Mouse (Mus musculus): ENCODE results near the gene Ifit2. TPM values are rescaled to one million over a fixed set of nuclear protein-coding genes. Genes with fewer than 3 reads are reported as not detected.
"Not testable (repeated sequence)": the region's sequence is repeated elsewhere in the genome, so short reads cannot be mapped to it uniquely, and the experiment has no call there.

Ifit2 gene
- polyA plus RNA-seq, 1 experiment from 2014 or later, result 3.1 TPM

DNA sequence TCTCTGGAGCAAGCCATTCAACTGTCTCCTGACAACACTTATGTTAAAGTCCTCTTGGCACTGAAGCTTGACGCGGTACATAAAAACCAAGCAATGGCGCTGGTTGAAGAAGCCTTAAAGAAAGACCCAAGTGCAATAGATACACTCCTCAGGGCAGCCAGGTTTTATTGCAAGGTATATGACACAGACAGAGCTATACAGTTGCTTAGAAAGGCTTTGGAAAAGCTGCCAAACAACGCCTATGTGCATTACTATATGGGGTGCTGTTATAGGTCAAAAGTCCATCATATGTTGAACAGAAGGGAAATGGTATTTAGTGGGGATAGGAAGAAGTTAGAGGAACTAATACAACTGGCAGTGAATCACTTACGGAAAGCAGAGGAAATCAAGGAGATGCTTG, 23.2 kb downstream of the Ifit2 start:
- Histone ChIP-seq H3K4me2 (no peak overlapping the region), H3K27ac (no peak overlapping the region), H3K4me1 (0 out of 2 replicates have a peak, but pooled peaks cover 5% of the 10 kb centered on the region), H3K36me3 (0 out of 2 replicates have a peak, but pooled peaks cover 2% of the 10 kb centered on the region), H3K4me3 (no peak overlapping the region), H3K9me3 (replicated peaks) (no peaks in the 10 kb centered on the region), H3K27me3 (replicated peaks) (no peaks in the 10 kb centered on the region), H3K9ac (no peak overlapping the region)
- ATAC-seq, result no peak
- 79% methylated on average over 5 of the region's 5 CpGs for WGBS (ENCODE audit: insufficient replicate concordance)

DNA sequence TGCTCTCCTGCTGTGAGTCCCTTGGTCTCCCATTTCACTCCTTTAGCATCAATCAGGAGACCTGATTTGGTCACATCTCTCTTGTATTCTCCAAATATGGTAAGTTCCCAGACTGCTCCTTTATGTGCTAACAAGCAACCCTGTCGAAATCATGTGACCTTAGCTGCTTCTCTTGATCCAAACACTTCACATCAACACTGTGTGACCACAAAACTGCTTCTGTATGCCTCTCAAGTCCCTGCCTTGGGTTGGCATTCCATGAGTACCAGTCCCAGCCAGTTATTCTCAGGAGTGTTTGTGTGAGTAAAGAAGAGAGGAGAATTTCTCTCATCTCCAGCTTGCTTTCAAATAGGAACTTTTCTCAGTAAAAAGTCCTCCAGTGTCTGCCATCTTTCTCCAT, 26.6 kb downstream of the Ifit2 start:
- no peaks in the 10 kb centered on the region for H3K4me1 ChIP-seq
- H3K36me3 ChIP-seq, result 0 out of 2 replicates have a peak, but pooled peaks cover 2% of the 10 kb centered on the region
- H3K4me3 ChIP-seq, result no peak overlapping the region
- H3K9me3 ChIP-seq (replicated peaks), result no peaks in the 10 kb centered on the region
- H3K27me3 ChIP-seq (replicated peaks), result no peaks in the 10 kb centered on the region
- 44% methylated on average over 1 of the region's 1 CpGs for WGBS (ENCODE audit: insufficient replicate concordance)
- no peak overlapping the region for H3K4me2 ChIP-seq
- no peak for ATAC-seq
- no peak overlapping the region for H3K27ac ChIP-seq
- H3K9ac ChIP-seq, result no peak overlapping the region

GRCm38 (mm10) chr19:34582696-34583095, 32.2 kb downstream of the Ifit2 start:
- 71% methylated on average over 2 of the region's 2 CpGs for WGBS (ENCODE audit: insufficient replicate concordance)
- H3K4me2 ChIP-seq; H3K4me3 ChIP-seq; H3K4me1 ChIP-seq; H3K27me3 ChIP-seq (replicated peaks); H3K27ac ChIP-seq; H3K9me3 ChIP-seq (replicated peaks); H3K9ac ChIP-seq; H3K36me3 ChIP-seq; ATAC-seq: not testable (repeated sequence)

DNA sequence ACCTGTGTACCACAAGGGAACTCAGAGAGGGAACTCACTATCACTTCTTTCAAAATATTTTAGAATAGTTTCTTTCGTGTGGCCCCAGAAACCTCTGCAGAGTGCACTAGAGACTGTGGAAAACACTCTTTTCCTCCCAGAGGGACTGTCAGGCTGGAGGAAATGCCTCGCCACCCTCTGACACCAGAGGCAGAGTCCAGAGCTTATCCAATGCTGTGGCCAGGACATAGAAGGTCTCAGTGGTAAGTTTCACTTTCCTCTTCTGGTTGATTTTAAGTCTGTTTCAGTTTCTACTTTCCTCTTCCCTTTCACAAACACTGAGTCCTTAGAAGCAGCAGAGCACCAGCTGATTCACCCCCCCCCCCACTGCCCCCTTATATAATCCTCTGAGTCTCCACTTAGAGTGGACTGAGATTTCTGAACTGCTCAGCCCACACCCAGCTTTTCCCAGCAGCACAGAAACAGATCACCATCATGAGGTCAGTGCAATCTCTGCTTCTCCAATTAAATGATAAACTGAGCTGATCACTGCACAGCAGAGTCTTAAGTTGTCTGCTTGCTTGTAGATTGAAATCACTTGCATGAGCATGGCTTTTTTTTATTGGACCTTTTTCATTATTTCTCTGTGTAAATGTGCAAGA, 32.8 kb downstream of the Ifit2 start, which contains the start of gene Ifit3:
TSS of gene Ifit3 (plus strand) at position 406 of the 641 bp plus-strand sequence.
- WGBS (ENCODE audit: insufficient replicate concordance), result 23% methylated on average over 2 of the region's 2 CpGs
- not testable (repeated sequence) for H3K27ac ChIP-seq, ATAC-seq

DNA sequence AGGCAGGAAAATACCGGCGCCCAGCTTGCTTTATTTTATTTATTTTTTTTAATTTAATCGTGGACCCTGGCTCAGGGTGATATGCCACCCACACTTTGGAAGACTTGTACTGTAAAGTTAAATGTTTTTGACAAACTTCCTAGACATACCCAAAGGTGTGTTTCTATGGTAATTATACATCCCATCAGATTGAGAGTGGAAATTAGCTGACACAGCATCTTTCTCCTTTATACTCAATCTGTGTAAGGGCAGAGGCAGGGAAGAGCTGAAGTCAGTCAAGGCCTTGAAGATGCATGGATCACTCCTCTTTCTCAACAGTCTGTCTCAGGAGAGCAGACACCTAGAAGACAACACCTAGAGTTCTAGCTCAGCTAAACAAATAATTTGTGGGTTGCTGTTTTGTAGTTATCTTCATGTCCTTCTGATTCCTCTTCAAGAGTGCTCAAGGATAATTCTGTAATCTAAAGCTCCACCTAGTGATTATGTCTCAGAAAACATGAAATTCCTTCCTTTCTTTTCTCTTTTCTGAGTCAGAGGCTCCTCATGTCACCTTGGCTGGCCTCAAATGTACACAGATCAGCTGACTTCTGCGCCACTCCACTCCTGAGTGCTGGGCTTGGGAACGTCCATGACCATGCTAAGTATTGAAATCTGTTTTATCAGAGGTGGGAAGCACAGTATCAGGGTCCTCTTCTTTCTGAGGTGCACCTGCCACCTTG, 35.4 kb downstream of the Ifit2 start:
- H3K9me3 ChIP-seq (replicated peaks); H3K27ac ChIP-seq; H3K27me3 ChIP-seq (replicated peaks); H3K36me3 ChIP-seq; H3K4me3 ChIP-seq; H3K4me2 ChIP-seq; H3K4me1 ChIP-seq; H3K9ac ChIP-seq; ATAC-seq: not testable (repeated sequence)
- WGBS (ENCODE audit: insufficient replicate concordance), result 48% methylated on average over 5 of the region's 5 CpGs

More for the DNA sequence above, 32.8 kb downstream of the Ifit2 start, which contains the start of gene Ifit3:
- not testable (repeated sequence) for H3K27me3 ChIP-seq (replicated peaks); H3K9me3 ChIP-seq (replicated peaks); H3K9ac ChIP-seq; H3K4me3 ChIP-seq; H3K36me3 ChIP-seq; H3K4me1 ChIP-seq; H3K4me2 ChIP-seq

GRCm38 (mm10) chr19:34587898-34588692, 37.6 kb downstream of the Ifit2 start:
- H3K4me3 ChIP-seq; H3K27ac ChIP-seq; H3K27me3 ChIP-seq (replicated peaks); ATAC-seq; H3K9ac ChIP-seq; H3K36me3 ChIP-seq; H3K9me3 ChIP-seq (replicated peaks); H3K4me2 ChIP-seq; H3K4me1 ChIP-seq: not testable (repeated sequence)
- WGBS (ENCODE audit: insufficient replicate concordance), result 55% methylated on average over 7 of the region's 12 CpGs

GRCm38 (mm10) chr19:34588959-34589358, 38.5 kb downstream of the Ifit2 start:
- Histone ChIP-seq H3K4me3 (no peak overlapping the region), H3K27ac (no peak overlapping the region), H3K36me3 (no peaks in the 10 kb centered on the region), H3K9ac (no peak overlapping the region), H3K4me2 (no peak overlapping the region), H3K9me3 (replicated peaks) (no peaks in the 10 kb centered on the region), H3K4me1 (no peaks in the 10 kb centered on the region), H3K27me3 (replicated peaks) (0 out of 2 replicates have a peak, but pooled peaks cover 3% of the 10 kb centered on the region)
- no peak for ATAC-seq

- ATAC-seq, result no peak
- no peak overlapping the region for H3K27ac ChIP-seq
- WGBS (ENCODE audit: insufficient replicate concordance), result 64% methylated on average over 2 of the region's 2 CpGs
- no peak overlapping the region for H3K4me3 ChIP-seq
- H3K27me3 ChIP-seq (replicated peaks), result 0 out of 2 replicates have a peak, but pooled peaks cover 3% of the 10 kb centered on the region
- no peaks in the 10 kb centered on the region for H3K4me1 ChIP-seq
- H3K9ac ChIP-seq, result no peak overlapping the region
- no peak overlapping the region for H3K4me2 ChIP-seq
- H3K36me3 ChIP-seq, result no peaks in the 10 kb centered on the region
- H3K9me3 ChIP-seq (replicated peaks), result no peaks in the 10 kb centered on the region
These were observed 43.0 kb downstream of the Ifit2 start for GRCm38 (mm10) chr19:34593456-34593855.

DNA sequence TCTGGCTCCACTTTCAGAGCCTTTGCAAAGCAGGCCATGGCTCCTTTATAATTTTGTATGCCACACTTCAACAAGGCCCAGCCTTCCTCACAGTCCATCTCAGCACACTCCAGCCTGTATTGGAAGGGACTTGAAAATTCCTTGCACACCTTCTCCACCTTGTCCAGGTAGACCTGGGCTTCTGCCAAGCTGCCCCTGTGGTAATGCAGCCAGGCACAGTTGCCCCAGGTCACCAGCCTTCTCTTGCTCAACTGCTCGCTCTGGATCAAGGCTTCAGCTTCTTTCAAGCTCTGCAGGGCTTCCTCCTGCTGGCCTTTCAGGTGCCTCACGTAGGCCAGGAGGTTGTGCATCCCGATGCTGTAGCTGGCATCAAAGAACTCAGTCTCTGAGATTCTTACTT, 44.0 kb downstream of the Ifit2 start:
- WGBS (ENCODE audit: insufficient replicate concordance), result 60% methylated on average over 3 of the region's 3 CpGs

DNA sequence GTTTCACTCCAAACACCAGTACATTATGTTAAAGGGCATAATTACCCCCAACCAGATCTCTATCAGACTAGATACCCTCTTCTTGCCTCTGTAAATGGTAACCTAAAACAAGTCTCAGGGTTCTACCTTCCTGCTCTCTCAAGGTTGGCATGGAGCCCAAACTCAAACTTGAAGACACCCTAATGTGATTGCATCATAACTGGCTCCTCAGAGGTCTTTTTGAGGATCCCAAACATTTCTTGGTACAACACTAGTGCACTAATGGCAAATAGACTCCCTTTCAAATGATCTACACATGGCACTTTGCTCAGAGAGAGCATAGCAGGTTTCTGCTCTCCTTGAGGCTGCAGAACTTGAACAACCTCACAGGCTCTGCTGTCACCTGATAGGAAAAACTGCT, 46.3 kb downstream of the Ifit2 start:
- H3K9ac ChIP-seq, result no peak overlapping the region
- no peaks in the 10 kb centered on the region for H3K36me3 ChIP-seq
- no peak for ATAC-seq
- no peak overlapping the region for H3K4me3 ChIP-seq
- H3K27me3 ChIP-seq (replicated peaks), result no peaks in the 10 kb centered on the region
- no peaks in the 10 kb centered on the region for H3K9me3 ChIP-seq (replicated peaks)
- H3K27ac ChIP-seq, result no peak overlapping the region
- no peak overlapping the region for H3K4me2 ChIP-seq
- H3K4me1 ChIP-seq, result no peaks in the 10 kb centered on the region

More for the DNA sequence above, 44.0 kb downstream of the Ifit2 start:
- H3K27ac ChIP-seq; H3K9me3 ChIP-seq (replicated peaks); H3K9ac ChIP-seq; H3K4me1 ChIP-seq; ATAC-seq; H3K4me3 ChIP-seq; H3K27me3 ChIP-seq (replicated peaks); H3K36me3 ChIP-seq; H3K4me2 ChIP-seq: not testable (repeated sequence)

GRCm38 (mm10) chr19:34598341-34598740, 47.8 kb downstream of the Ifit2 start:
- H3K4me1 ChIP-seq, result no peaks in the 10 kb centered on the region
- H3K9ac ChIP-seq, result no peak overlapping the region
- ATAC-seq, result no peak
- H3K9me3 ChIP-seq (replicated peaks), result no peaks in the 10 kb centered on the region
- H3K27me3 ChIP-seq (replicated peaks), result no peaks in the 10 kb centered on the region
- H3K4me2 ChIP-seq, result no peak overlapping the region
- no peak overlapping the region for H3K4me3 ChIP-seq
- 62% methylated on average over 2 of the region's 2 CpGs for WGBS (ENCODE audit: insufficient replicate concordance)
- H3K27ac ChIP-seq, result no peak overlapping the region
- H3K36me3 ChIP-seq, result no peaks in the 10 kb centered on the region

DNA sequence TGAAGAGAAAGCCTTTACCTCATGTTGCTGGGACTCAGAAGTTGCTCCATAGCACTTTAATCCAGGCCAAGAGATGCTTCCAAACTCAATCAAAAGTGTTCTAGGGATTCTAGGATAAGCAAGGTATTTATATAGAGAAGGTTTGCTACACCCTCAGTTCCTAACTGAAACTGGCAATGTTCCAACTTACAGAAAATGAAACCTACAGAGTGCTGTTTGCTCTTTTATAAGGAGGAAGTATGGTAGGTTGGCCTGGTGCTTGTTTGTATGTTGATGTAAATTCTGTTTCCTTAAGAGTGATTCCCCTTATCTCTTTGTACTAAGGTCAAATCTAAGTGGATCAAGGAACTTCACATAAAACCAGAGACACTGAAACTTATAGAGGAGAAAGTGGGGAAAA, 48.8 kb downstream of the Ifit2 start:
- H3K4me2 ChIP-seq; ATAC-seq; H3K4me1 ChIP-seq; H3K9ac ChIP-seq; H3K9me3 ChIP-seq (replicated peaks); H3K27ac ChIP-seq; H3K27me3 ChIP-seq (replicated peaks); H3K4me3 ChIP-seq; H3K36me3 ChIP-seq: not testable (repeated sequence)

Data from liver, embryonic 12.5 days (tissue).